Mouse (Mus musculus) embryonic facial prominence, embryonic 15.5 days (tissue): Measurements from ENCODE around the gene Dot1l. TPM values are rescaled to one million over a fixed set of nuclear protein-coding genes. Genes with fewer than 3 reads are reported as not detected.

ENCODE experiments used
- ATAC-seq: fragments of 200-750 bp; cut with Nextera tagmentation; 2 replicates; pipeline ENCODE4 v1.8.0; 2017; ENCODE audit warnings: low read depth, moderate TSS enrichment; ENCODE audit not compliant: insufficient number of reproducible peaks, low FRiP score, low TSS enrichment
- H3K27ac ChIP-seq: fragments of 300-500 bp; sonication (generic); replicated peaks from 2 replicates; pipeline ENCODE4 v1.5.1; 2015; ENCODE audit warnings: mild to moderate bottlenecking, inconsistent platforms
- H3K27me3 ChIP-seq: fragments of 300-500 bp; sonication (generic); 2 replicates; pipeline ENCODE4 v1.6.1; 2015; ENCODE audit warnings: inconsistent platforms
- H3K36me3 ChIP-seq: fragments of 300-500 bp; sonication (generic); 2 replicates; pipeline ENCODE4 v1.6.1; 2015; ENCODE audit warnings: mild to moderate bottlenecking, inconsistent platforms
- H3K4me1 ChIP-seq: fragments of 300-500 bp; sonication (generic); 2 replicates; pipeline ENCODE4 v1.6.1; 2015; ENCODE audit warnings: inconsistent platforms
- H3K4me2 ChIP-seq: fragments of 300-500 bp; sonication (generic); replicated peaks from 2 replicates; pipeline ENCODE4 v1.6.1; 2015; ENCODE audit warnings: mild to moderate bottlenecking, inconsistent platforms
- H3K4me3 ChIP-seq: fragments of 300-500 bp; sonication (generic); replicated peaks from 2 replicates; pipeline ENCODE4 v1.5.1; 2015; ENCODE audit warnings: mild to moderate bottlenecking, inconsistent platforms
- H3K9ac ChIP-seq: fragments of 300-500 bp; sonication (generic); 2 replicates; pipeline ENCODE4 v1.6.1; 2015; ENCODE audit warnings: inconsistent platforms
- H3K9me3 ChIP-seq: fragments of 300-500 bp; sonication (generic); replicated peaks from 2 replicates; pipeline ENCODE4 v1.6.1; 2016; ENCODE audit warnings: inconsistent platforms
- WGBS: fragments of 180-500 bp; shearing (Covaris S2); methylation state at CpG from one replicate; pipeline ENCODE4 v1.1.7; 2015; 5-methylcytosine and 5-hydroxymethylcytosine counted together
- polyA plus RNA-seq: library from polyadenylated mRNA; unstranded; fragments of >200 nt; fragmentation: Nextera tagmentation; extraction: Ambion mirVana; gene quantifications from 2 replicates; pipeline ENCODE4 v1.2.1, GENCODE M21; 2015

Gene Dot1l
- polyA plus RNA-seq, 1 experiment from 2014 or later: 21.7 TPM

GRCm38 (mm10) chr10:80776358-80776869 is 21.4 kb downstream of the Dot1l start:
- peaks cover 93% of the 10 kb centered on the region for H3K36me3 ChIP-seq
- H3K4me1 ChIP-seq: peaks cover 32% of the 10 kb centered on the region
- WGBS: 70% methylated on average over 6 of the region's 6 CpGs
- H3K27ac ChIP-seq: no peak overlapping the region
- H3K27me3 ChIP-seq: no peaks in the 10 kb centered on the region
- H3K9me3 ChIP-seq: no peaks in the 10 kb centered on the region
- H3K9ac ChIP-seq: no peak overlapping the region
- no peak overlapping the region for H3K4me2 ChIP-seq
- ATAC-seq: no peak
- H3K4me3 ChIP-seq: no peak overlapping the region

DNA sequence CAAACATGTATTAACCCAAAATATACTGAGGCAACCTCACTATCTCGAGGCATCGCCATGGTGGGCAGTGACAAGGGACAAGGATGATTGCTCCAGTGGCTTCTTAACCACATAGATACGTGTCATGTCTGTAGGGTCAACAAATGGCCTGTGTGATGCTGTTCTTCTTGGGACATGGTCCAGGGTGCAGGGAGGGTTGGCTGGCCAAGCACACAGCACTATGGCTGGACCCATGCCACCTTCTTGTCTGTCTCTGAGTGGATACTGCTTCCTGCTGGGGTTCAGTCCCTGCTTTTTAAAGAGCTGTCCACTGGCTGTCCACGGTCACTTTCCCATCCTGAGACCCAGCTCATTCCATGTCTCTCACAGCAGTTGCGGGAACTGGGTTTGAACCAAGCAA is 22.1 kb downstream of the Dot1l start:
- no peak for ATAC-seq
- no peaks in the 10 kb centered on the region for H3K9me3 ChIP-seq
- no peak overlapping the region for H3K27ac ChIP-seq
- peaks cover 93% of the 10 kb centered on the region for H3K36me3 ChIP-seq
- H3K4me2 ChIP-seq: no peak overlapping the region
- WGBS: 85% methylated on average over 5 of the region's 5 CpGs
- H3K27me3 ChIP-seq: no peaks in the 10 kb centered on the region
- H3K4me3 ChIP-seq: no peak overlapping the region
- no peak overlapping the region for H3K9ac ChIP-seq
- peaks cover 32% of the 10 kb centered on the region for H3K4me1 ChIP-seq

DNA sequence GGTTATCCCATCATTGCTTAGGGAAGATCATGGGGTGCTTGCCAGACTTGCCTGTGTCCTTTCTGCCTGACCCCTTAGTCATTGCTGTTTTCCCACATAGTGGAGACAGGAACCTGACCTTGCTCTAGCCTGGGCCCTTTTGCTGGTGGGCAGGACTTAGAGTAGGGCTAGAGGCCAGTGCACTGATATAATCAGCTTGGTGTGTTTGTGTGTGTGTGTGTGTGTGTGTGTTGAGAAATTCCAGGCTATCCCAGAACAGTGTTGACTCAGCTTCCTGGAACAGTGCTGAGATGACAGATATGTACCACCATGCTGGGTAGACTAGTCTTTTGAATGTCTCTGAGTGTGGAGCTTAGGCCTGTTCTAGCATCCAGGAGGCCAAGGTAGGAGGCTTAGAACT is 24.6 kb downstream of the Dot1l start:
- H3K27me3 ChIP-seq: no peaks in the 10 kb centered on the region
- no peak for ATAC-seq

DNA sequence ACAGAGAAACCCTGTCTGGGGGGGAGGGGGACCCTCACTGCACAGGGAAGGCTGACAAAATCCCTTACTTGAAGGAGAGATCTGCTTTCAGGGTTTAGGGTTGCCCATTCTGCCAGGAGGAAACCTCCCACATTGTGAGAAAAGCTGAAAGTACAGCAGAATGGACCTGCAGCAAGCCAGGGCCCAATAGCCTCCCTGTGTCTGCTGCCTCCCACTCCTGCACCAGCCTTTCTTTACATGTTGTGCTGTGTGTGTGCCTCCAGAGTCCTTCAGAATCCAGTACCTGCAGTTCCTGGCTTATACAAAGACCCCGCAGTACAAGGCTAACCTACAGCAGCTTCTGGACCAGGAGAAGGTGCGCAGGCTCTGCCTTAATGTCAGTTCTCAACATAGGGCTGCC is 29.3 kb downstream of the Dot1l start:
- Histone ChIP-seq H3K9me3 (no peaks in the 10 kb centered on the region), H3K27me3 (no peaks in the 10 kb centered on the region), H3K36me3 (peaks cover 99% of the 10 kb centered on the region), H3K4me3 (no peak overlapping the region), H3K4me2 (no peak overlapping the region), H3K27ac (no peak overlapping the region), H3K4me1 (no peaks in the 10 kb centered on the region), H3K9ac (no peak overlapping the region)
- no peak for ATAC-seq
- WGBS: 98% methylated on average over 2 of the region's 2 CpGs

More for the DNA sequence above, 24.6 kb downstream of the Dot1l start:
- no peaks in the 10 kb centered on the region for H3K9me3 ChIP-seq
- peaks cover 97% of the 10 kb centered on the region for H3K36me3 ChIP-seq
- H3K4me1 ChIP-seq: peaks cover 16% of the 10 kb centered on the region
- H3K9ac ChIP-seq: no peak overlapping the region
- no peak overlapping the region for H3K4me2 ChIP-seq
- no peak overlapping the region for H3K27ac ChIP-seq
- no peak overlapping the region for H3K4me3 ChIP-seq

GRCm38 (mm10) chr10:80784871-80785270 is 29.9 kb downstream of the Dot1l start:
- no peak for ATAC-seq
- WGBS: 87% methylated on average over 12 of the region's 12 CpGs
- no peaks in the 10 kb centered on the region for H3K27me3 ChIP-seq
- H3K4me3 ChIP-seq: no peak overlapping the region
- no peak overlapping the region for H3K27ac ChIP-seq
- no peaks in the 10 kb centered on the region for H3K4me1 ChIP-seq
- H3K4me2 ChIP-seq: no peak overlapping the region
- no peak overlapping the region for H3K9ac ChIP-seq
- H3K9me3 ChIP-seq: no peaks in the 10 kb centered on the region
- peaks cover 97% of the 10 kb centered on the region for H3K36me3 ChIP-seq

GRCm38 (mm10) chr10:80785963-80786362 is 31.0 kb downstream of the Dot1l start:
- no peak for ATAC-seq
- Histone ChIP-seq H3K36me3 (peaks cover 98% of the 10 kb centered on the region), H3K9me3 (no peaks in the 10 kb centered on the region), H3K4me2 (no peak overlapping the region), H3K9ac (no peak overlapping the region), H3K4me1 (no peaks in the 10 kb centered on the region), H3K27me3 (no peaks in the 10 kb centered on the region), H3K27ac (no peak overlapping the region), H3K4me3 (no peak overlapping the region)
- WGBS: 94% methylated on average over 11 of the region's 11 CpGs

GRCm38 (mm10) chr10:80787517-80787916 is 32.5 kb downstream of the Dot1l start:
- no peaks in the 10 kb centered on the region for H3K27me3 ChIP-seq
- WGBS: 73% methylated on average over 2 of the region's 2 CpGs
- peaks cover 98% of the 10 kb centered on the region for H3K36me3 ChIP-seq
- H3K4me2 ChIP-seq: no peak overlapping the region
- H3K9me3 ChIP-seq: no peaks in the 10 kb centered on the region
- H3K27ac ChIP-seq: no peak overlapping the region
- H3K9ac ChIP-seq: no peak overlapping the region
- ATAC-seq: no peak
- H3K4me1 ChIP-seq: no peaks in the 10 kb centered on the region
- no peak overlapping the region for H3K4me3 ChIP-seq

- Histone ChIP-seq H3K9me3 (no peaks in the 10 kb centered on the region), H3K27ac (no peak overlapping the region), H3K27me3 (no peaks in the 10 kb centered on the region), H3K4me2 (no peak overlapping the region), H3K4me1 (peaks cover 3% of the 10 kb centered on the region; the same call in 1 of the 2 replicates), H3K36me3 (peaks cover 98% of the 10 kb centered on the region), H3K4me3 (no peak overlapping the region), H3K9ac (no peak overlapping the region)
- ATAC-seq: no peak
- WGBS: 87% methylated on average over 19 of the region's 19 CpGs
These were observed 35.9 kb downstream of the Dot1l start for GRCm38 (mm10) chr10:80790761-80791404.

GRCm38 (mm10) chr10:80791476-80792174 is 36.6 kb downstream of the Dot1l start:
- Histone ChIP-seq H3K36me3 (peaks cover 98% of the 10 kb centered on the region), H3K9ac (no peak overlapping the region), H3K4me1 (peaks cover 10% of the 10 kb centered on the region), H3K27ac (0 out of 2 replicates have a peak overlapping the region, but pooled peaks have one; percentile 17), H3K9me3 (no peaks in the 10 kb centered on the region), H3K4me2 (no peak overlapping the region), H3K4me3 (no peak overlapping the region), H3K27me3 (no peaks in the 10 kb centered on the region)
- WGBS: 75% methylated on average over 33 of the region's 33 CpGs
- ATAC-seq: no peak

GRCm38 (mm10) chr10:80792175-80793032 is 37.4 kb downstream of the Dot1l start:
- Histone ChIP-seq H3K4me1 (peaks cover 17% of the 10 kb centered on the region), H3K27me3 (no peaks in the 10 kb centered on the region), H3K9ac (no peak overlapping the region), H3K9me3 (no peaks in the 10 kb centered on the region), H3K27ac (0 out of 2 replicates have a peak overlapping the region, but pooled peaks have one; percentile 17), H3K4me2 (no peak overlapping the region), H3K36me3 (peaks cover 90% of the 10 kb centered on the region), H3K4me3 (no peak overlapping the region)
- WGBS: 66% methylated on average over 41 of the region's 41 CpGs
- no peak for ATAC-seq
